Mouse (Mus musculus): ENCODE measurements at regions not wholly inside any gene's neighbourhood (a gene's known extent, or its start where the extent isn't known, plus 50 kb on each side); places are given as distances from the start of the nearest gene placed in this dataset.

- DNase-seq (ENCODE audit: low spot score in 2 of 2) = no peak
Measured at GRCm38 (mm10) chr8:128155604-128156003, 202.8 kb upstream of the Nrp1 start.

GRCm38 (mm10) chr8:128156221-128156620, 202.2 kb upstream of the Nrp1 start:
- no peak for DNase-seq (ENCODE audit: low spot score in 2 of 2)

GRCm38 (mm10) chr8:128162857-128163256, 195.5 kb upstream of the Nrp1 start:
- DNase-seq (ENCODE audit: low spot score in 2 of 2) = no peak

- peak; percentile 75 to 78 for DNase-seq (ENCODE audit: low spot score in 2 of 2)
Measured at GRCm38 (mm10) chr8:128164976-128165375, 193.4 kb upstream of the Nrp1 start.

GRCm38 (mm10) chr8:128165591-128165990, 192.8 kb upstream of the Nrp1 start:
- DNase-seq (ENCODE audit: low spot score in 2 of 2) = no peak

- no peak for DNase-seq (ENCODE audit: low spot score in 2 of 2)
Measured at GRCm38 (mm10) chr8:128166097-128166496, 192.3 kb upstream of the Nrp1 start.

- peak; percentile 38 to 67 for DNase-seq (ENCODE audit: low spot score in 2 of 2)
Measured at GRCm38 (mm10) chr8:128168819-128169218, 189.6 kb upstream of the Nrp1 start.

GRCm38 (mm10) chr8:128171116-128171515, 187.3 kb upstream of the Nrp1 start:
- no peak for DNase-seq (ENCODE audit: low spot score in 2 of 2)

GRCm38 (mm10) chr8:128180214-128180613, 178.2 kb upstream of the Nrp1 start:
- DNase-seq (ENCODE audit: low spot score in 2 of 2) = no peak

- DNase-seq (ENCODE audit: low spot score in 2 of 2) = no peak
Measured at GRCm38 (mm10) chr8:128183081-128183480, 175.3 kb upstream of the Nrp1 start.

GRCm38 (mm10) chr8:128188321-128188720, 170.1 kb upstream of the Nrp1 start:
- DNase-seq (ENCODE audit: low spot score in 2 of 2) = no peak

GRCm38 (mm10) chr8:128193293-128193887, 165.0 kb upstream of the Nrp1 start:
- DNase-seq (ENCODE audit: low spot score in 2 of 2) = no peak

- no peak for DNase-seq (ENCODE audit: low spot score in 2 of 2)
Measured at GRCm38 (mm10) chr8:128200815-128201214, 157.6 kb upstream of the Nrp1 start.

- DNase-seq (ENCODE audit: low spot score in 2 of 2) = no peak
Measured at GRCm38 (mm10) chr8:128201635-128202034, 156.8 kb upstream of the Nrp1 start.

- peak; percentile 12 to 29 for DNase-seq (ENCODE audit: low spot score in 2 of 2)
Measured at GRCm38 (mm10) chr8:128202158-128202886, 156.1 kb upstream of the Nrp1 start.

- peak; percentile 24 to 31 for DNase-seq (ENCODE audit: low spot score in 2 of 2)
Measured at GRCm38 (mm10) chr8:128204803-128205202, 153.6 kb upstream of the Nrp1 start.

GRCm38 (mm10) chr8:128207138-128207537, 151.3 kb upstream of the Nrp1 start:
- no peak for DNase-seq (ENCODE audit: low spot score in 2 of 2)

GRCm38 (mm10) chr8:128210761-128211160, 147.6 kb upstream of the Nrp1 start:
- DNase-seq (ENCODE audit: low spot score in 2 of 2) = no peak

GRCm38 (mm10) chr8:128212223-128212622, 146.2 kb upstream of the Nrp1 start:
- DNase-seq (ENCODE audit: low spot score in 2 of 2) = no peak

- no peak for DNase-seq (ENCODE audit: low spot score in 2 of 2)
Measured at GRCm38 (mm10) chr8:128214256-128214655, 144.1 kb upstream of the Nrp1 start.

GRCm38 (mm10) chr8:128218886-128219285, 139.5 kb upstream of the Nrp1 start:
- no peak for DNase-seq (ENCODE audit: low spot score in 2 of 2)

- peak in 1 of 2 experiments; percentile 40 for DNase-seq (ENCODE audit: low spot score in 2 of 2)
Measured at GRCm38 (mm10) chr8:128219539-128219938, 138.9 kb upstream of the Nrp1 start.

- no peak for DNase-seq (ENCODE audit: low spot score in 2 of 2)
Measured at GRCm38 (mm10) chr8:128223092-128223491, 135.3 kb upstream of the Nrp1 start.
